Mouse (Mus musculus) left cerebral cortex, postnatal 14 days (tissue): ENCODE results near the gene Tubd1. TPM values are rescaled to one million over a fixed set of nuclear protein-coding genes. Genes with fewer than 3 reads are reported as not detected.

Experiments used
- DNase-seq, 2 experiments: peaks; one replicate each; pipeline ENCODE4 v3.0.0; 2021 to 2022; ENCODE audit warnings: low spot score in 2 of 2, mixed read lengths in 1 of 2
- intact Hi-C: fragments of 180-260 bp; cut with DNase I; formaldehyde crosslinking; loops from one replicate; pipeline ENCODE4 v1.15.1; 2025
- microRNA-seq, 2 experiments: library from miRNA; unstranded; fragments of <30 nt; microRNA quantifications; one replicate each; pipeline ENCODE4 v1.2.0; 2022
- total RNA-seq, 2 experiments: library from RNA; stranded (reverse); gene quantifications; 2 replicates each; pipeline ENCODE4 v1.2.3; 2021

Tubd1 gene
- total RNA-seq, 2 experiments from 2014 or later = 6.7 to 7.2 TPM

DNA sequence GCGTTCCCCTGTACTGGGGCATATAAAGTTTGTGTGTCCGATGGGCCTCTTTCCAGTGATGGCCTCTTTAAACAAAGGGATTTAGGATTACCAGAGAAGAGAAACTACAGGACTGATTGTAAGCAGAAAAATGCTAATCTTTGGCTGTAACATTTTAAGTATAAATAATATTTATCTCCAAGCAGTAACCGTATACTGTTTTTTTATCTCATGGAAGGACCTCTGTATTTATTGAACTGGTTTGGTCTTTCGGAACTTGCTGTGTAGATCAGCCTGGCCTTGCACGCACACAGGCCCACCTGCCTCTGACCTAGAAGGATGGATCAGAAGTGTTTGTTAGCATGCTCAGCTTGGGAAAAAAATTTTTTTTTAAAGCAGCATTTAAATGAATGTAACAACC, 69.8 kb downstream of the Tubd1 start:
- no peak for DNase-seq
- intact Hi-C loops = loop anchor here (5.0 kb wide), 1 partner anchor 38 kb away; no protein-coding TSS in a partner anchor

Small RNA genes within 50 kb of the gene (microRNA-seq; reads per million reads assigned to microRNA genes)
- 617 to 746 reads per million in 2 experiments for gene Mir21a

Other genes starting within 250 kb of the Tubd1 start
- 10 to 100 TPM; 60.3 to 68.0 TPM for gene Med13, start 187.4 kb upstream of the Tubd1 start, total RNA-seq
- 10 to 100 TPM; 24.4 to 25.3 TPM for gene Rnft1, start 60.3 kb upstream of the Tubd1 start, total RNA-seq
- 10 to 100 TPM; 38.5 to 38.7 TPM for gene Rps6kb1, start 186 bp upstream of the Tubd1 start, total RNA-seq
- 100 to 1,000 TPM; 194 TPM for gene Vmp1, start 138.8 kb downstream of the Tubd1 start, total RNA-seq
- gene Ptrh2, start 139.0 kb downstream of the Tubd1 start, total RNA-seq = 10 to 100 TPM in 1 of 2 experiments, 1 to 10 TPM in 1; 8.1 to 10.2 TPM
- 100 to 1,000 TPM; 537 to 538 TPM for gene Cltc, start 212.6 kb downstream of the Tubd1 start, total RNA-seq